Mouse (Mus musculus) large intestine, adult 2 months (tissue): ENCODE results near the gene Ctsh. TPM values are rescaled to one million over a fixed set of nuclear protein-coding genes. Genes with fewer than 3 reads are reported as not detected.
"Not testable (repeated sequence)": the region's sequence is repeated elsewhere in the genome, so short reads cannot be mapped to it uniquely, and the experiment has no call there.

ENCODE experiments used
- DNase-seq: peaks from one replicate; pipeline ENCODE4 v3.0.0-alpha.2; 2012; ENCODE audit warnings: low read depth, low spot score
- WGBS: fragments of 180-500 bp; shearing (Covaris S2); methylation state at CpG from one replicate; pipeline ENCODE4 v1.1.7; 2018; 5-methylcytosine and 5-hydroxymethylcytosine counted together
- polyA plus RNA-seq: library from polyadenylated mRNA; depleted of rRNA; stranded (reverse); fragments of >200 nt; gene quantifications from 2 replicates; pipeline ENCODE4 v1.2.3, GENCODE M21; 2012

Gene Ctsh
- polyA plus RNA-seq, 1 experiment: 38.9 TPM

DNA sequence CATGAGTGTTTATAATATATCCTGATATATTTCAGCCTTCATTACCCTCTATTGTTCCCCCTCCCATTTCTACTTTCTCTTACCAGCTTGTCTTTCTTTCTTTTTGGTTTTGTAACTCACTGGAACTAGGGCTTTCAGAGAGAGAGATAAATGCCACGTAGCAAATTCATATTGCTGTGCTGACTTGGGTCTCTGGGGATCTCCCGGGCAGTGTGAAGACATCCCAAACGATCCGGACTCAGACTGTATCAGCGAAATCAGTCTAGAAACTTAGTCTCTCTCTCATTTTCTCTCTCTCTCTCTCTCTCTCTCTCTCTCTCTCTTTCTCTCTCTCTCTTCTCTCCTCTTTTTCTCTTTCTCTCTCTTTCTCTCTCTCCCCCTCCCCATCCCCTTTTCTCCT is 1.5 kb downstream of the Ctsh start:
- WGBS: 22% methylated on average over 5 of the region's 5 CpGs
- no peak for DNase-seq

DNA sequence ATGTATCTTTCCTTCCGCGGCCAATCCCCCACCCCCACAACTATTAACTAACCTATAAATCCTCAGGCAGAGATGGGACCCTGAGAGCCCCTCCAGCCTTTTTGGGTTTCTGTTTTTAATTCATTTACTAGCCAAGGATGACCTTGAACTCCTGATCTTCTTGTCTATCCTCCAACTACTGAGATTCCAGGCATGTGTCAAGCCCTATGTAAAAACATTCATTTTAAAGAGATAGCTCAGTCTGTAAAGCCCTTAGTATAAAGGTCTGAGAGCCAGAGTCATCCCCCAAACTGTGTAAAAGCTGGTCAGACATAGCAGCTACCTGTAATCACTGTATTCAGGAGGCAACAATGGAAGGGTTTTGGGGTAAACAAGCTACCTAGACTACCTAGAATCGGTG is 2.0 kb downstream of the Ctsh start:
- 74% methylated on average over 3 of the region's 3 CpGs for WGBS
- DNase-seq: no peak

DNA sequence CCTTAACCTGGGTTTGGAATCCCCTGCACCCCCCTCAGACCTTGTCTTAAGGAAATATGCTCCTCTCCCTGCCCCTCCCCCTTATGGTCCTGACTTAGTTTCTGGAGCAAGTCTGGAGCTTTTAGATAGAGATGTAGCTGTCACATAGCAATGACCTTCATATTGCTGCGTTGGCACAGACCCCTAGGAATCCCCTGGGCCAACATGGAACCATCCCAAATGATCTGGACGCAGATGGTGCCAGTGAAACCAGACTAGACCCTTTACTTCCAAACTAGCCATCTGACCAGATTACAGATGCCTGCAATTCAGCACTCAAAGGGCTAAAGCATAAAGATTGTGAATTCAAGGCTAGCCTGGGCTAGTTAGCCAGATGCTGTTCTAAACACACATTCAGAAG is 2.8 kb downstream of the Ctsh start:
- WGBS: 85% methylated on average over 2 of the region's 2 CpGs
- no peak for DNase-seq

DNA sequence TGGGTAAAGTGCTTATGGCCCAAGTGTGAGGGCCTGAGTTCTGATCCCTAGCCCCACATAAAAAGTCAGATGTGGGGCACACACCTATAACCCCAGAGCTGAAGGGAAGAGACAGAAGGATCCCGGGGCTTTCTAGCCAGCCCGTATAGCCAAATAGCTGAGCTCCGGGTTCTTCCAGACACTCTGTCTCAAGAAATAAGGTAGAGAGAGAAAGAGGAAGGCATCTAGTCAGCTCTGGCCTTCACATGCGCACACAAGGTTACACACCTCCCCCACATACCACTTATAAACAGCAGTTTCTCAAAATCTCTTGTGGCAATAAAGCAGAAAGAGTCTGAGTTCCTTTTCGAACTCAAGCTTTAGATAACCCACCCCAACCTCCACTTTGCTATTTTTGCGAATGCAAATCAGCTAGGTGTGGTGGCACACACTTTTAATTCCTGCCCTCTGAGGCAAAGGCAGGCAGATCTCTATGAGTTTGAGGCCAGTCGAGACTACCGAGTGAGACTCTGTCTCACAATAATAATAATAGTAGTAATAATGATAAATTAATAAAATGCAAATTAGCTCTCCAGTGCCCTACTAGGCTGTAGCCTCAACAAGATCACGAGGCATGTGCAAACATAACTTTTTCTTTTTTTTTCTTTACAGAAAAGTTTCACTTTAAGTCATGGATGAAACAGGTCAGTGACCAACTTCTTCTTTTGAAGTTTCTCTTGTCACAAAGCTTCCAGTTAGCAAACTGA is 6.0 kb downstream of the Ctsh start:
- WGBS: 68% methylated on average over 9 of the region's 9 CpGs
- no peak for DNase-seq

DNA sequence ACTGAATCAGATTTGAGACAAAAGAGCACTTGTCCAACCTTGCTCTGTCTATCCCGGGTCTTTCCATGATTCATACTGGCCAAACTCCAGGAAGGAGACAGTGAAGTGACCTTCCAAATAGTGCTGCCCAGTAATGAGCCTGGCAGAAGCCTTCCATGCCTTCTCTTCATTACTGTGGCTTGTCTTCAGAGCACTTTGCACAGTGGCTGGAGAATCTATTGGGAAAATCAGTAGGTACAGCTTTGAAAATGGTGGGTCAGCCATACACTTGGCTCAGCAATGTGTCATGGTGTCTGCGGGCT is 6.6 kb downstream of the Ctsh start:
- no peak for DNase-seq

DNA sequence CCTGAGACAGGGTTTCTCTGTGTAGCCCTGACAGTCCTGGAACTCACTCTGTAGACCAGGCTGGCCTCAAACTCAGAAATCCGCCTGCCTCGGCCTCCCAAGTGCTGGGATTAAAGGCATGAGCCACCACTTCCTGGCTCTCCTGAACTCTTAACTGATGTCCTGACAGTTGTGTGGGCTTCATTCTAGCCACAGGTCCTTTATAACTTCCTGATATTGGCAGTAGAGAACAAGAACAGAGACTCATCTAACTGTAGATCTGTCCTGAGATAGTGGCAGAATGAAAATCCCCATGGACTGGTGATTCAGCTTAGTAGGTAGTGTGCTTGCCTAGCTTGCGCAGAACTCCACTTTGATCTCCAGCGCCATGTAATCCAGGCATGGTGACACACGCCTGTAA is 7.0 kb downstream of the Ctsh start:
- DNase-seq: not testable (repeated sequence)

More for the DNA sequence above, 6.6 kb downstream of the Ctsh start:
- 64% methylated on average over 2 of the region's 2 CpGs for WGBS

DNA sequence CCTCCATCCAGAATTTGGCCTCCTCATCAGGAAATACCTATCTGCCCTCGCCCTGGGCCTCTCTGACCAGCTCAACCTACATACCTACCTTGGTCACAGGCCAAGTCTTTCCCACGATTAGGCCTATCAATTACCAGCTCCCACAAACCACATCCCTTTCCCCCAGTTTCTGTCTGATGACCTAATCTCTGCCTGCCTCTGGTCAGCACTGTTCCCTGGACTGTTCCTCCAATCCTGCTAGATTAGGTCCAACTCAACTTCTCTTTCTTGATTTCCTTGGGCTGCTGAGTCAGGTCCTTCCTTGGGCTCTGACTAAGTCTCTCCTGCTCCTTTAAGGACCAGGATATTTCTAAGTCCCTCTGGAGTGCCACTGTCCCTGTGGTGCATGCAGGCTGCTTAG is 13.4 kb downstream of the Ctsh start:
- no peak for DNase-seq
- WGBS: 58% methylated on average over 2 of the region's 2 CpGs

More for the DNA sequence above, 7.0 kb downstream of the Ctsh start:
- 93% methylated on average over 5 of the region's 5 CpGs for WGBS

DNA sequence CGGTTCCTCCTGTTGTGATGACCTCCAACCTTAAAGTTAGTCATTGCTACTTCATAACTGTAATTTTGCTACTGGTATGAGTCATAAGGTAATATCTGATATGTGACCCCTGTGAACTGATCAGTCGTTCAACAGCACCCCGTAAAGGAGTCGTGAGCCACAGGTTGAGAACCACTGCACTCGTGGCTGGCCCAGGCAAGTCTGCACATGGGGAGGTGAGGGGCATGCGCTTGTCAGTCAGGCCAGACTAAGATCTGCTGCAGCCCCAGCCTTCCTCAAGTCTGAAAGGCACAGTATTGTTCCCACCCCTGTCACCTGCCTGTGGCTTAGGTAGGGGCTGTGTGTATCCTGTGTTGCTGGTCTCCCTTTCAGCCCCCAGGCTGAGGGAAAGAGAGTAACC is 14.8 kb downstream of the Ctsh start:
- no peak for DNase-seq
- 58% methylated on average over 6 of the region's 6 CpGs for WGBS

DNA sequence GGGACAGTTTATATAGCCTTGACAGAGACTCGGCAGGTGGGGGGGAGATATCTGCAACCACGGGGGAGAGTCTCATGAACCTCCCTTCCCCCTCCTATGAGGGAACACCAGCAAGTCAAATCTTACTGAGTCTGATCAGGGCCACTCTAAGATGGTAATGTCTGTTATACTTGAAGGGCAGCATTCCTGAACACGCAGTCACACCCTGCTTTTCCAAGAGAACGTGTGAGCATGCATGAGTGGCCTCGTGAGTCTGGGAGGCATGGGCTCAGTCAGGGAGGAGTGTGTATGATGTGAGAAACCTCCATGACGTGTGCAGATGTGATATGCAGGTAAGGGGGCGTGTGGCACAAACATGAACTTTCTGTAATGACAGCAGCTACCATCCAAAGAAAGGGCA is 15.5 kb downstream of the Ctsh start:
- 40% methylated on average over 7 of the region's 7 CpGs for WGBS
- DNase-seq: no peak

DNA sequence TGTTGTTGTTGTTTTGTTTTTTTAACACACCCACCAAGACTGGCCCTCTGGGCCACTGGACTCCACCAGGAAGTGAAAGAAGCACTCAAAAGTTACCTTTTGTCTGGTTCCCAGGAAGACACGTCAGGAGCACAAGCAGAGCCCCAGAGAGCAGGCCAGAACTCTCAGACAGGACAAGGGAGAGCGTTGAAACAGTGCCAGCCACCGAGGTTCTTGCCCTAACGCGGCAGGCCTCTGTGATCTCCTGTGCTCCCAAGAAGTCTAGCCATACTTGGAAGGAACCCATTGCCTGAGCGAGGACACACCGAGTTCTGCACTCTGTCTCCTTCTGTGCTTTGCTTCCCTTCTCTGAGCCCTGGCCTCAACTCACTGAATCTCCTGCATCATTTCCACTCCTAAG is 16.2 kb downstream of the Ctsh start:
- WGBS: 71% methylated on average over 7 of the region's 7 CpGs
- no peak for DNase-seq

DNA sequence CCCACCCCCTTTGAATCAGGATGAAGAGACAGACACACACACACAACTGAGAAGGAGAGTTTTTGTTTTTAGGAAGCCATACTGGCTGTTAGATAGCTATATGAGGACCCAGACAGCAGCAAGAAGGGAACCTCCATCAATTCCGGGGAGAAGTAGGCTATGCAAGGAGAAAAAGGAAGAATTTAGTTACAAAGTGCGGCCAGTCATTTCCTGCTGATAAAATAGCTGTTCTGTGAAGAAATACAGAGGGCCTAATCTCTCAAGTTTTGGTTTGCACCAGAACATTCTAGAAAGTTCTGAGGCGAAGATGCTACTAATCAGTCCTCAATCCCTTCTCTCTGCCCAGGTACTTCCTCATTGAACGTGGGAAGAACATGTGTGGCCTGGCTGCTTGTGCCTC is 21.4 kb downstream of the Ctsh start:
- DNase-seq: no peak
- 76% methylated on average over 4 of the region's 4 CpGs for WGBS

DNA sequence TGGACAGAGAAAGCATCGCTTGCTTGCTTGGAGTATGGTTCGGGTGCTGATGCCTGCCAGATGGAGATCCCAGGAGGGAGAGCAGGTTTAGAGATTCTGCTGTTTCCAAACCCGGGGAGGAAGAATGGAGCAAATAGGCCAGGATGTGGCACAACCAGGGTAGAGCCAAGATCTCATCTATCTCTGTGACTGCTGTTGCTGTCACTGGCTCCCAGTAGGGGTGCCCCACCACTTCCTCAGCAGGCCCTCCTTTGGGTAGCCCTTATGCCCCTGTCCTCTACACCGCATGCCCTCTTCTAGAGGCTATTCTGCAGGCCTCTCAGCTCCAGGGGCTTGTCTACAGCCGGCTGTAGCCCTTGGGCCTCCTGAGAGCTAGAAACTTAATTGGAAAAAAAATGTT is 22.2 kb downstream of the Ctsh start:
- WGBS: 93% methylated on average over 5 of the region's 5 CpGs
- no peak for DNase-seq

DNA sequence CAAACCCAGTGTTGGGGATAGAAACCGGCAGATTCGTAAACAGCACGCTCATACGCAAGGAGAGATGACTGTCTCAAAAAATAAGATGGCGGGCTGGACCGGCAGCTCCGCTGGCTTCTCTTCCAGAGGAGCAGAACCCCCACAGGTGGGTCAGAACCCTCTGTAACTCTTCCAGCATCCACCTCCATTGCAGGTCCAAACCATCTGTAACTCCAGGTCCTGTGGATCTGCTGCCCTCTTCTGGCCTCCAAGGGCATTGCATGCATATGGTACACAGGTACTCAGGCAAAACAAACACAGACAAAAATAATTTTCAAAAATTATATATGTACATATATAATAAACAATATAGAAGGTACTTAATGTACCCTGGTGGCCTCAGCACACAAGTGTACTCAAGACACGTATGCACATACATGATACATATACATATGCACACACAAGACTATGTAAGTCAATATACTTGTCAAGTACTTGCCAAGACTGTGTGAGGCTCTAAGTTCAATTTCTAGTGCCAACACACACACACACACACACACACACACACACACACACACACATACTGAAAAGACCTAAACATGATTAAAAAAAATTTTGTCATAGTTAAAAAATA is 23.0 kb downstream of the Ctsh start:
- 63% methylated on average over 8 of the region's 8 CpGs for WGBS
- peak; percentile 21 for DNase-seq

DNA sequence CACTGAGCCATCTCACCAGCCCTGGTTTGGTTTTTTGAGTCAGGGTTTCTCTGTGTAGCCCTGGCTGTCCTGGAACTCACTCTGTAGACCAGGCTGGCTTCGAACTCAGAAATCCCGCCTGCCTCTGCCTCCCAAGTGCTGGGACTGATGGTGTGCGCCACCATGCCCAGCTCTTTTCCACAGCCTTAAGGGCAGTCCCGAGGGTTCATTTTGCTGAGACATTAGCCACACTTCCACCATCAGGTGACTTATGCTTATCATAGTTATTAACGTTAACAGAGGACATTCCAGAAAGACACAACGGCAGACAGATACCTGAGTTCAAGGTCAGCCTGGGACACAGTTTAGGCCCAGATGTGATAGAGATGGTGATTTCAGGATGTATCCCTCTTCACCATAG is 28.0 kb downstream of the Ctsh start:
- DNase-seq: not testable (repeated sequence)
- 77% methylated on average over 6 of the region's 6 CpGs for WGBS

DNA sequence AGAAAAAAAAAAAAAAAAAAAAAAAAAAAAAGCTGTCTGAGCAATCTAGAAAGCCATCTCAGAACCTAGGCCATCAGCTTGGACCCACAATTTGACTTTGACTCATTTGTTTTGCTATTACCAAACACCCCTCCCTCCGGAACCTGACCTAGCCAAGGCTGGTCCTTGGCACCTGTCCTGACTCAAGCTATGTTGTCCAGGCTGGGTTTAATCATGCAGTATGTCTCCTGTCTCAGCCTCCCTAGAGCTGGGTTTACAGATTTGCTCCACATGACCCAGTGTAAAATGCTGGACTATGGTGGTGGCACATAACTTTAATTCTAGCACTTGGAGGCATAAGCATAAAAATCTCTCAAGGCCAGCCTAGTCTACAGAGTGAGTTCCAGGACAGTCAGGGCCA is 29.0 kb downstream of the Ctsh start:
- DNase-seq: no peak
- WGBS: 57% methylated on average over 1 of the region's 1 CpGs

DNA sequence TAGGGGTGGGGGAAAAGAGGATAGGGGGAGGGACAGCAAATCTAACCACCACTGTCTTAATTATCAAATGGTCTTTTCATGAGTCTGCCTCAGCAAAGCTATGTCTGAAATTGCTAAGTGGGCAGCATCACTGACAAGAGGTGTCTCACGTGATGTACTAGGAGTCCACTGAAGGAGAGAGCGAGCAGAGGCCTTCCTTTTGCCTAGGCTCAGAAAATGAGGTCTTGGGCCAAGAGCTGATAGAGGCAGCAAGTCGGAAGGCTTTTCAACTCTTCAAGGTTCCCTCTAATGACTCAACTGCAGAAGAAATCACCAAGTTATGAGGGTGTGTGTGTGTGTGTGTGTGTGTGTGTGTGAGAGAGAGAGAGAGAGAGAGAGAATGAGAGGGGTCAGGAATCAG is 30.2 kb downstream of the Ctsh start:
- WGBS: 81% methylated on average over 3 of the region's 3 CpGs
- DNase-seq: no peak

DNA sequence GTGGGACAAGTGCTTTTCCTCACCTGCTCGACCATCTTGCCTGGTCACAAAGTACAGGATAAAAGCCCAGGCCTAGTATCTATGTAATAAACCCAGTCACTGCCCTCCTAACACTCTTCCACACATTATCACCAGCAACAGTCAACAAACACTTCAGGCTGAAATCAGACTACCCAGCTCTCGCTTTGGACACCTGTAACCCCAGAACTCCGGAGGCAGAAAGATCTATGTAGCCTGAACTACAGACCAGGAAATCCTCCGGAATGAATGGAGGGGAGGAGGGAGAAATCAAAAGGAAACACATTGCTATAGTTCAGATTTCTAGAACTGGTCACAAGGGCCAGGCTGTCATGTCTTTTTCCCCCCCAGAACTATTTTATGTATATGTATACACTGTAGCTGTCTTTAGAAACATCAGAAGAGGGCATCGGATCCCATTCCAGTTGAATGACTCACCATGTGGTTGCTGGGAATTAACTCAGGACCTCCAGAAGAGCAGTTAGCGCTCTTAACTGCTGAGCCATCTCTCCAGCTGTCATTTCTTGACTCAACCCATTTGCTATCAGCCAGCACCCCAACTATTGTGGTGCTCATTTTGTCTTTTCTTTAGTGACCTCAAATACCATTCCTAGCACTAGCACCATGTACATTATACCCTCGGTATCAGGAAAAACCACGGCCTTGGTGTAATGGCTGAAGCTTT is 31.0 kb downstream of the Ctsh start:
- DNase-seq: no peak
- 79% methylated on average over 8 of the region's 8 CpGs for WGBS

DNA sequence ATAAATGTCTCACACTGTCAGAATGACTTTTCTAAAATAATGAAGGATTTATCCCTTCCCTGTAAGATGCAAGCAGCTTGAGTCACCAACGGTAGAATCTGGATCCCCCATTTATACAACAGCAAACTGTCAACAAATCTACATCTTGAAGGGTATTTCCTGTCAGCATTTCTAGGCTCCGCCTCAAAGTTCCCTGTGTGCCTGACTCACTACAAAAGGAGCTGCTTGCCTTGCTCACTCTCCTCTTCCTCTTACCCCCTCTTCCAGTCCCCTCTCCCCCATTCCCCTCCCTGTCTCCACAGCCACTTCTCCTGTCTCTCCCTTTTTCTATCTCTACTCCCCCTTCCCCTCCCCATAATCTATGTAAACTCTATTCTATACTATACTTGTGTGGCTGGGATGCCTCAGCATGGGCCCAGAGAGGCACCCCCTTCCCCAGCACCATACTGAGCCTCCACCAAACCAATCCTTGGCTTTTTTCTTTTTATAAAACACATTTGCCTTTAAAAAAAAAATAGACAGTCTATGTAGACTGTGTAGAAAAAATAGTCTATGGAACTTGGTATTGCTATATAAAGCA is 34.0 kb downstream of the Ctsh start:
- WGBS: 85% methylated on average over 2 of the region's 2 CpGs
- DNase-seq: no peak

DNA sequence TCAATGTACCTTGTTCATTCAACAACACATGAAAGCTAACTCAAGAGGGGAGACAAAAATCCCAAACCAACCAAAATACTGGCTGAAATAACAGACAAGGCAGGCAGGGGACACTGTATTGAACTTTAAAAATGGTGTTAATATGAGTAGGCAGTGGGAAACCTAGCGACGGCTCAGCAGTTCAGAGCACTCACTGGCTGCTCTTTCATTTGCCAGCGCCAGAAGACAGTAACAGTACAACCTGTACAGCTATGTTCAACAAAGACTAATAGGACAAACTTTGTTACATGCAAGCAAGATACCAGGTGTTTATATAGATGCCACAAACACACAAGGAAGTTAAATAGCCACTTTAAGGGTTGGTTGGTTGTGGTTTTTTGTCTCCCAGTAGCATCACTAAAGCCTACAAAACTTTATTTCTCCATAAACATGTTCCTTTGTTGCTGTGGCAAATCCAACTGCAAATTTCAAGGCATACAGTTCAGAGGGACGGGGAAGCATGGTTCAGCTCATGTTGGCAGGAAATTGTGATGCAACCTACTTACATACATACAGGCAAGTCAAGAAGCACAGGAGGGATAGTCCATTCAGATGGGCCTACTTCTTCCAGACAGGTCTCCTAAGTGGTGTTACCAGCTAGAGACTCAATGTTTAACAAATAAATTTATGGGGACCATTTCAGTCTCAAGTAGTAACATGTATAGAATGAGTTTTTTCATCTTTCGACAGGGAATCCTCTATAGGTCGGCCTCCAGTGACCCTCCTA is 35.6 kb downstream of the Ctsh start:
- WGBS: 93% methylated on average over 6 of the region's 6 CpGs
- no peak for DNase-seq

DNA sequence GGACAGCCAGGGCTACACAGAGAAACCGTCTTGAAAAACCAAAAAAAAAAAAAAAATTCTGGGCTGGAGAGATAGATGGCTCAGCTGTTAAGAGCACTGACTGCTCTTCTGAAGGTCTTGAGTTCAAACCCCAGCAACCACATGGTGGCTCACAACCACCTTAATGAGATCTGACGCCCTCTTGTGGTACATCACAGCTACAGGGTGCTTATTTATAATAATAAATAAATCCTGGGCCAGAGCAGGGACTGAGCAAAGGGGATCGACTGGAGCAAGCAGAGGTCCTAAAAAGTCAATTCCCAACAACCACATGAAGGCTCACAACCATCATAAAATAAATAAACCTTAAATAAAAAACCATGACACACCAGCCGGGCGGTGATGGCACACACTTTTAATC is 45.0 kb downstream of the Ctsh start:
- DNase-seq: no peak
- WGBS: 76% methylated on average over 5 of the region's 5 CpGs
